Mouse (Mus musculus) bone marrow, adult 2 months (tissue): ENCODE data around the gene Stk35. TPM values are rescaled to one million over a fixed set of nuclear protein-coding genes. Genes with fewer than 3 reads are reported as not detected.

ENCODE experiments used
- H3K27ac ChIP-seq: fragments of 200-500 bp; 2 replicates; pipeline ENCODE4 v1.5.1; 2012; ENCODE audit warnings: low read depth, mild to moderate bottlenecking, control low read depth, inconsistent platforms, low read length; ENCODE audit not compliant: control insufficient read depth, poor library complexity, insufficient read depth
- H3K4me1 ChIP-seq: fragments of 200-500 bp; 2 replicates; pipeline ENCODE4 v1.6.1; 2011; ENCODE audit warnings: low read length; ENCODE audit not compliant: control insufficient read depth, insufficient read depth
- H3K4me3 ChIP-seq: fragments of 200-500 bp; replicated peaks from 2 replicates; pipeline ENCODE3; 2011; ENCODE audit warnings: mild to moderate bottlenecking, low read depth, low read length, control low read depth; ENCODE audit not compliant: control insufficient read depth
- CTCF ChIP-seq: fragments of 200-500 bp; IDR thresholded peaks from 2 replicates; pipeline ENCODE4 v1.5.1; 2011; ENCODE audit warnings: low read length, control low read depth; ENCODE audit not compliant: control insufficient read depth, insufficient read depth
- POLR2A ChIP-seq: fragments of 200-500 bp; IDR thresholded peaks from 2 replicates; pipeline ENCODE4 v1.6.1; 2011; ENCODE audit warnings: low read depth, mild to moderate bottlenecking, control low read depth, low read length, borderline replicate concordance; ENCODE audit not compliant: control insufficient read depth
- whole genome bisulfite sequencing: fragments of 180-500 bp; shearing (Covaris S2); methylation state at CpG from one replicate; pipeline ENCODE4 v1.1.7; 2018; 5-methylcytosine and 5-hydroxymethylcytosine counted together
- polyA plus RNA-seq: library from polyadenylated mRNA; stranded (reverse); fragments of >200 nt; gene quantifications from 2 replicates; pipeline ENCODE4 v1.2.4, GENCODE M21; 2011; ENCODE audit warnings: low replicate concordance; ENCODE audit not compliant: missing spikeins, insufficient read depth, insufficient read length

The Stk35 gene
- 5.0 and 7.0 TPM in 2 replicates for polyA plus RNA-seq

- H3K4me3 ChIP-seq: peak within 1 kb of the TSS; percentile 91
- H3K27ac ChIP-seq: peak within 1 kb of the TSS; percentile 82
- TF ChIP-seq CTCF: no peak
- peak; percentile 48; the same call in 1 of the 2 replicates for TF ChIP-seq POLR2A
- H3K4me1 ChIP-seq: no peaks in the 10 kb centered on the region; the same call in 1 of the 2 replicates
- WGBS: under 1% methylated on average over 61 of the region's 63 CpGs
Measured at GRCm38 (mm10) chr2:129800271-129800903, at the start of gene Stk35. Gene Stk35, plus strand, starts transcription at chr2:129800517.

DNA sequence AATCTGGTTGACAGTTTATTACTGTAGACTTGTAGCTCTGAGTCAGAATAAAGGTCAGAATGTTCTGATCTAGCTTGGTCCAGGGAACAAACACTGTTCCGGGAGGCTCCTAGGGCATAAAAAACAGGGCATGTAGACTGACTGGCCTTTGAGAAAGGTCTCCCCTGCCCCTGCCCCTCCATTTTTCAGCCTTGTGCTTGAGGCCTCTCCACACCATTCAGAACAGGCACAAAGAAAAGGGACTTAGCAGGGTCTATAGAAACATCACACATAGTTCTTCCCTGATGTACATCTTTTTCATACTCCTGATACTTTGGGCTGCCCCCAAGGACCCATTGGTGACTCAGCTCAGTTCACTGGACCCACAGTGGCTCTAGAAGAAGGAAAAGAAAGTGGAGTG lies 18.3 kb upstream of the Stk35 start:
- Histone ChIP-seq H3K27ac (no peak overlapping the region), H3K4me1 (no peaks in the 10 kb centered on the region), H3K4me3 (no peak overlapping the region)
- WGBS: 79% methylated on average over 1 of the region's 1 CpGs
- no peak for TF ChIP-seq CTCF
- TF ChIP-seq POLR2A: no peak

GRCm38 (mm10) chr2:129796501-129796900 lies 3.8 kb upstream of the Stk35 start:
- 79% methylated on average over 2 of the region's 2 CpGs for WGBS

DNA sequence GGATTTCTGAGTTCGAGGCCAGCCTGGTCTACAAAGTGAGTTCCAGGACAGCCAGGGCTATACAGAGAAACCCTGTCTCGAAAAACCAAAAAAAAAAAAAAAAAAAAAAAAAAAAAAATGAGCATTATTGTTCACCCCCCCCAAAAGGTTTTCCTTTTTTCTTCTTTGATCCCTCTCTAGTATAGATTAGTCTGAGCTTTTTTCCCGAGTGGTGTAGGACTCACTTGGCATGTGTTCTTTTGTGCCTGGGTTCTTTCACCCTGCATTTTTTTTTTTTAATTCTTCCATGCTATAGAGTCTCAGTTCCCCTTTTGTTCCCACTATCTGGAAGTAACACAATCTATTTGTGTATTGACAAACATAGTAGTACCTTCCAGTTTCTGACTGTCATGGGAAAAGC lies 2.6 kb upstream of the Stk35 start:
- no peak overlapping the region for H3K27ac ChIP-seq
- TF ChIP-seq POLR2A: no peak
- no peak for TF ChIP-seq CTCF
- WGBS: 82% methylated on average over 2 of the region's 3 CpGs
- H3K4me3 ChIP-seq: no peak overlapping the region
- H3K4me1 ChIP-seq: no peaks in the 10 kb centered on the region; the same call in 1 of the 2 replicates

More at GRCm38 (mm10) chr2:129796501-129796900, 3.8 kb upstream of the Stk35 start:
- Histone ChIP-seq H3K4me3 (no peak overlapping the region), H3K27ac (no peak overlapping the region), H3K4me1 (no peaks in the 10 kb centered on the region)
- no peak for TF ChIP-seq POLR2A
- no peak for TF ChIP-seq CTCF

- Histone ChIP-seq H3K4me1 (no peaks in the 10 kb centered on the region; the same call in 1 of the 2 replicates), H3K27ac (no peak overlapping the region), H3K4me3 (no peak overlapping the region)
- TF ChIP-seq POLR2A: no peak
- no peak for TF ChIP-seq CTCF
Measured at GRCm38 (mm10) chr2:129798410-129798809, 1.9 kb upstream of the Stk35 start.

DNA sequence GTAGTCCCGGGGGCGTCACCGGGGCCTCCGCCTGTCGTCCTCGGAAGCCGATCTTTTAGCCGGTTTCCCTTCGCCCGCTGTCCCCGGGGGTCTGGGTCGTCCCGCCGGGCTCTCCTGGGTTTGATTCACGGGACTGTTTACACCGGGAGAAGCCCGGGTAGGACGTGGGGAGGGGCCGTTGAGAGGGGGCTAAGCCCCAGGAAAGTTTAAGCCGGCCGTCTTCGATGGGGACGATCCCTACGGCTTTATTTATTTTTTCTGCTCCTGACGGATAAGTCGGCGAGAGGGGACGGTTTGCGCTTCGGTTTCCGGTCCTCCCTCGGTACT lies 550 bp downstream of the Stk35 start:
- TF ChIP-seq CTCF: no peak
- no peak for TF ChIP-seq POLR2A
- Histone ChIP-seq H3K4me1 (no peaks in the 10 kb centered on the region; the same call in 1 of the 2 replicates), H3K27ac (peak overlapping the region; percentile 82), H3K4me3 (peak overlapping the region; percentile 91)
- WGBS: under 1% methylated on average over 32 of the region's 32 CpGs

DNA sequence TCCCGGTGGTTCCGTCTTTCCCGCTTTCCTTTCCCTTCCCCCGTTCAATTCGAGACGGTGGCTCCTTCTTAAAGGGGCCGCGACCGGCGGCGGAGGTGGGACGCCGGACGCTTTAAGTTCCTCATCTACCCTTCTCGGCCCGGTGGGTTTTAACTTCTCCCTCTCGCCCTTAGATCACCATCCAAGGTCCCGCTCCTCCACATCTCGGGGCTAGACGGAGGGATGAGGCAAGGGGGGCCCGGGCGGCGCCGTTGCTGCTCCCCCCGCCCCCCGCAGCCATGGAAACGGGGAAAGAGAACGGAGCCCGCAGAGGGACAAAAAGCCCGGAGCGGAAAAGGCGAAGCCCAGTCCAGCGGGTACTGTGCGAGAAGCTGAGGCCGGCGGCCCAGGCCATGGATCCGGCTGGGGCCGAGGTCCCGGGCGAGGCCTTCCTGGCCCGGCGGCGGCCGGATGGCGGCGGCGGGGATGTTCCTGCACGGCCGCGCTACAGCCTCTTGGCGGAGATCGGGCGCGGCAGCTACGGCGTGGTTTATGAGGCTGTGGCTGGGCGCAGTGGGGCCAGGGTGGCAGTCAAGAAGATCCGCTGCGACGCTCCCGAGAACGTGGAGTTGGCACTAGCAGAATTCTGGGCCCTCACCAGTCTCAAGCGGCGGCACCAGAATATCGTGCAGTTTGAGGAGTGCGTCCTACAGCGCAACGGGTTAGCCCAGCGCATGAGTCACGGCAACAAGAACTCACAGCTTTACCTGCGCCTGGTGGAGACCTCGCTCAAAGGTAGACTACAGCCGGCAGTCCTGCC lies 1.1 kb downstream of the Stk35 start:
- TF ChIP-seq POLR2A: no peak; the same call in 1 of the 2 replicates
- no peak for TF ChIP-seq CTCF

GRCm38 (mm10) chr2:129805486-129805885 lies 5.2 kb downstream of the Stk35 start:
- Histone ChIP-seq H3K27ac (no peak overlapping the region), H3K4me1 (no peaks in the 10 kb centered on the region; the same call in 1 of the 2 replicates), H3K4me3 (no peak overlapping the region)
- 84% methylated on average over 4 of the region's 4 CpGs for WGBS
- no peak for TF ChIP-seq CTCF
- no peak for TF ChIP-seq POLR2A

More for the DNA sequence above, 1.1 kb downstream of the Stk35 start:
- Histone ChIP-seq H3K4me1 (no peaks in the 10 kb centered on the region; the same call in 1 of the 2 replicates), H3K4me3 (peak overlapping the region; percentile 91), H3K27ac (peak overlapping the region; percentile 82)
- WGBS: under 1% methylated on average over 73 of the region's 73 CpGs
